Mouse (Mus musculus) ovary, adult 10 weeks (tissue): ENCODE measurements around the gene Dcp1b. TPM values are rescaled to one million over a fixed set of nuclear protein-coding genes. Genes with fewer than 3 reads are reported as not detected.

ENCODE experiments used
- polyA plus RNA-seq: library from polyadenylated mRNA; stranded (reverse); fragments of 350-450 nt; fragmentation: Illumina TruSeq; extraction: RNeasy Lipid Tissue Mini Kit (QIAGEN cat#74804); gene quantifications from one replicate; pipeline ENCODE4 v1.2.3, GENCODE M21; 2014

The Dcp1b gene
- polyA plus RNA-seq, result 6.4 TPM

GRCm38 (mm10) chr6:119175078-119175853, at the start of gene Dcp1b:
Dcp1b (plus strand) TSS chr6:119175253.

GRCm38 (mm10) chr6:119196382-119197305, 21.6 kb downstream of the Dcp1b start, which contains the start of gene Cacna1c:
Cacna1c (minus strand) TSS chr6:119196418.

GRCm38 (mm10) chr6:119236241-119236640, 61.2 kb downstream of the Dcp1b start, which contains the start of gene Cacna2d4:
Cacna2d4 (plus strand) TSS chr6:119236526.

Other genes starting within 250 kb of the Dcp1b start
- 6.9 TPM for gene Cacna1c, start 21.2 kb downstream of the Dcp1b start, polyA plus RNA-seq
- not detected for gene Cacna2d4, start 61.3 kb downstream of the Dcp1b start, polyA plus RNA-seq
- 0.17 TPM for gene Lrtm2, start 155.5 kb downstream of the Dcp1b start, polyA plus RNA-seq
- gene Adipor2, start 242.5 kb downstream of the Dcp1b start, polyA plus RNA-seq, result 67.5 TPM